Mouse (Mus musculus) hindbrain, embryonic 12.5 days (tissue): ENCODE results near the gene Klf13. TPM values are rescaled to one million over a fixed set of nuclear protein-coding genes. Genes with fewer than 3 reads are reported as not detected.

Experiments
- ATAC-seq: fragments of 200-750 bp; cut with Nextera tagmentation; 2 replicates; pipeline ENCODE4 v1.8.0; 2017; ENCODE audit warnings: moderate TSS enrichment; ENCODE audit not compliant: low FRiP score
- H3K27ac ChIP-seq: fragments of 300-500 bp; sonication (generic); 2 replicates; pipeline ENCODE4 v1.5.1; 2016; ENCODE audit warnings: mild to moderate bottlenecking
- H3K27me3 ChIP-seq: fragments of 300-500 bp; sonication (generic); 2 replicates; pipeline ENCODE4 v1.6.1; 2016; ENCODE audit warnings: mild to moderate bottlenecking
- H3K36me3 ChIP-seq: fragments of 300-500 bp; sonication (generic); 2 replicates; pipeline ENCODE4 v1.6.1; 2016; ENCODE audit warnings: mild to moderate bottlenecking
- H3K4me1 ChIP-seq: fragments of 300-500 bp; sonication (generic); 2 replicates; pipeline ENCODE4 v1.6.1; 2016
- H3K4me2 ChIP-seq: fragments of 300-500 bp; sonication (generic); replicated peaks from 2 replicates; pipeline ENCODE4 v1.6.1; 2016; ENCODE audit warnings: mild to moderate bottlenecking
- H3K4me3 ChIP-seq: fragments of 300-500 bp; sonication (generic); 2 replicates; pipeline ENCODE4 v1.5.1; 2016; ENCODE audit warnings: mild to moderate bottlenecking
- H3K9ac ChIP-seq: fragments of 300-500 bp; sonication (generic); 2 replicates; pipeline ENCODE4 v1.6.1; 2016; ENCODE audit warnings: mild to moderate bottlenecking, moderate library complexity
- H3K9me3 ChIP-seq: fragments of 300-500 bp; sonication (generic); replicated peaks from 2 replicates; pipeline ENCODE4 v1.6.1; 2016; ENCODE audit warnings: mild to moderate bottlenecking
- WGBS: fragments of 180-500 bp; shearing (Covaris S2); methylation state at CpG from one replicate; pipeline ENCODE4 v1.1.7; 2016; 5-methylcytosine and 5-hydroxymethylcytosine counted together
- polyA plus RNA-seq: library from polyadenylated mRNA; unstranded; fragments of >200 nt; fragmentation: Nextera tagmentation; extraction: Ambion mirVana; gene quantifications from 2 replicates; pipeline ENCODE4 v1.2.1, GENCODE M21; 2016

The Klf13 gene
- polyA plus RNA-seq, 1 experiment from 2014 or later = 30.1 TPM

DNA sequence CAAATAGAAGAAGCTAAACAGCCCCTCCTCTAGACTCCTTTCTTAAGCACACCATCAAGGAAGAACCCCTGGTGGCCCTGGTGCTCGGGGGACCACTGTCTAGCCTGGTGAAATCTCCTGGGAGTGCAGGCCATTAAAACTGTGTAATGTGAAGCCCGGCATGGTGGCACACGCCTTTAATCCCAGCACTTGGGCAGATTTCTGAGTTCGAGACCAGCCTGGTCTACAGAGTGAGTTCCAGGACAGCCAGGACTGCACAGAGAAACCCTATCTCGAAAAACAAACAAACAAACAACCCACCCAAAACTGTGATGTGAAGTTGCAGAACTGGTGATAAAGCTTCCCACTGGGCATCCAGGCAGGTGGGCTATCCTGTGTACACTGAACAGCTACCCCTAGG lies 24.9 kb upstream of the Klf13 start:
- no peaks in the 10 kb centered on the region for H3K9me3 ChIP-seq
- H3K4me2 ChIP-seq = no peak overlapping the region
- no peak overlapping the region for H3K4me3 ChIP-seq
- H3K4me1 ChIP-seq = peaks cover 14% of the 10 kb centered on the region
- no peaks in the 10 kb centered on the region for H3K36me3 ChIP-seq
- no peak for ATAC-seq
- 65% methylated on average over 5 of the region's 5 CpGs for WGBS
- no peaks in the 10 kb centered on the region for H3K27me3 ChIP-seq
- no peak overlapping the region for H3K27ac ChIP-seq
- H3K9ac ChIP-seq = no peak overlapping the region

DNA sequence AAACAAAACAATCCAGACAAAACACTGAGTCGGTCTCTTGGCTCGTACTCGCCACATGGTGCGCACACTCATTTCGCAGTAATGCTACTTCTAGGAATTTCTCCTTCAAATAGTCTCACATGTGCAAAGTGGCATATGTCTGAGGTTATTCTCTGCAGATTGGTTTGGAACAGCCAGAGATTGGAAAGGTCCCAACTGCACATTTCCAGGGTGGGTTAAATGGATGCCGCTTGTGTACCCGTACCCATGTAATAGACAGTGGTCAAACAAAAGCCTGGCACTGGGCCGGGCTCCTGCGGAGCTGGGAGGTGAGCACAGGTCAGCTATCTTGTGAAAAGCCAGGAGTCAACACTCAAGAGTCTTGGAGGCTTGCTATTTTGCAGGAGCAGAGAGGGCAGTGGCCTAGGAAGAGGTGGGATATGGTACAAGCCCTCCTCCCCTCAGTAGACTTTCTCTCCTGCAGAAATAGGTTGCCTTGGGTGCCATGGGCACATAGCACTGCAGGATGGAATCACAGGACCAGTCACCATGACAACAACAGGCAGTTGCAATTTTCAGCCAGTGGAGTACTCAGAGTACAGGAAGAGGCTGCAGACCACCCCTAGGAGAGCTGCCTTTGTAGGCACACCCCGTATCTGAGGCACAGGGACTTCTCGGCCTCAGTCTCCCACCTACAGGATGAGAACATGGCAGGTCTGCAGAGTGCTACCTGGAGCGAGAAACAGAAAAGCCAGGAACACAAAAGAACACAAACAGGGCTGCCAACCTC lies 19.3 kb upstream of the Klf13 start:
- Histone ChIP-seq H3K27me3 (no peaks in the 10 kb centered on the region; the same call in 1 of the 2 replicates), H3K36me3 (no peaks in the 10 kb centered on the region), H3K27ac (peak overlapping the region; percentile 95), H3K9me3 (no peaks in the 10 kb centered on the region), H3K4me1 (peaks cover 40% of the 10 kb centered on the region), H3K4me3 (no peak overlapping the region), H3K9ac (no peak overlapping the region), H3K4me2 (peak overlapping the region; percentile 18; the same call in 1 of the 2 replicates)
- WGBS = 55% methylated on average over 12 of the region's 12 CpGs
- ATAC-seq = no peak

DNA sequence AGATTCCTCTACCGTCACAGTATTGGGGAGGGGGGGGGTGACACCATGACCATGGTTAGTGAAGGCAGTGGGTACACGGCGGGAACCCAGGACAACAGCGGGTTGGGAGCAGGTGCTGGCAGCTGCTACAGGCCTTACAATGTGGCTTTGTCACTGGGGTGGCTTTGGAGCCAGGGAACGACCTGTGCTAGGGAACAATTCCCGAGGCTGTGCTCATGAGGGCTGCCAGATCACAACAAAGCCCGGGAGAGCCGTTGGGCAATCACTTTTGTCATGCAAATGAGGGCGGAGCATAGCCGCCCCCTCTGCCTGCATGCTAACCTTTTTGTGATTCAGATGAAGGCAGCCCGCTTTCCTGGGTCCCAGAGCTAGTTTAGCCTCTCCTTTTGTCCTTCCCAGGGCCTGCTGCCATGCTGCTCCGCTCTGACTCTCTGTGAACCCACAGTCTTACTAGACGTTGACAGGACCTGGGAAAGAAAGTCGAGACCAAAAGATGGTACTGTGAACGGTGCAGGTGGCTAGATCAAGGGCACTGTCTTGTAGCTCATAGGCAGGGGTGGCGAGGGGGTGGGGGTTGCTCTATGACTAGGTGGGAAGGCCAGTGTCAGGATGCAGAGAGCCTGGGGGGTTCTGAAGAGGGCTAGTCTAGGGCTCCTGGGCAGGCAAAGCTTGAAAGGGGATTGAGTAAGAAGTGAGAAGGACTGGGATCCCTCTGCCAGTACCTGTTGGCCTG lies 18.4 kb upstream of the Klf13 start:
- Histone ChIP-seq H3K27ac (peak overlapping the region; percentile 95), H3K9ac (no peak overlapping the region), H3K4me3 (no peak overlapping the region), H3K9me3 (no peaks in the 10 kb centered on the region), H3K36me3 (no peaks in the 10 kb centered on the region), H3K4me2 (peak overlapping the region; percentile 18; the same call in 1 of the 2 replicates), H3K4me1 (peaks cover 47% of the 10 kb centered on the region), H3K27me3 (no peaks in the 10 kb centered on the region; the same call in 1 of the 2 replicates)
- WGBS = 9% methylated on average over 16 of the region's 16 CpGs
- ATAC-seq = peak; percentile 93

DNA sequence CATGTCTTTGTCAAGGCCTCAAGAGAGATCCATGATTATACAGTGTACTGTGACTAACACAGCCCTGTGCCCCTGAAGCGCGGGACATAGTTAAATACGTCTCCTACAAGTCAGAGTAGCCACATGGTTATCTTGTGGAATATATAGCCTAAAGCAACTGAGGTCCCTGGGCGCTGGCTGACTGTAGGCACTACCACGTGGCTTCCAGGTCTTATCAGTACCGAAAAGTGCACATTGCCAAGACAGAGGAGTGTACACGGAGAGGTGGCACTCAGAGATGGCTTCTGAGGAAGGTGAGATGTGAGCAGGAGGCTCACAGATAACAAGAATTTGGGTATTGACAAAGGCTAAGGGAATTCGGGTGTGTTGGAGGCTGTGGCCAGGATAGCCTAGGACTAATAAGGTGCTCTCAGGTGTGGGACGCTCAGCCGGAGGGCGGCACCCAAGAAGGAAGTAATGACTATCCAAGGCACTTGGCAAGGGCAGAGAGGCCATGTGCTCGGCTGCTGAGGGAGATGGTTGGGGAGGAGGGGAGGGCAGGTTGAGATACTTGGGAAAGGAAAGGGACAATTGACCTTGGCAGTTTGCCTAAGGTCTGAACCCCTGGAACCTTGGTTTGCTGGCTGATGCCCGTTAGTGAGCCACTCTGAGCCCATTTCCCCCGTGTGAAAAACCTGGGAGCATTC lies 17.6 kb upstream of the Klf13 start:
- WGBS = 63% methylated on average over 14 of the region's 14 CpGs
- Histone ChIP-seq H3K36me3 (no peaks in the 10 kb centered on the region), H3K4me2 (no peak overlapping the region), H3K27ac (peak overlapping the region; percentile 95), H3K27me3 (no peaks in the 10 kb centered on the region; the same call in 1 of the 2 replicates), H3K9me3 (no peaks in the 10 kb centered on the region), H3K4me1 (peaks cover 56% of the 10 kb centered on the region), H3K9ac (no peak overlapping the region), H3K4me3 (no peak overlapping the region)
- peak; percentile 14; the same call in 1 of the 2 replicates for ATAC-seq

DNA sequence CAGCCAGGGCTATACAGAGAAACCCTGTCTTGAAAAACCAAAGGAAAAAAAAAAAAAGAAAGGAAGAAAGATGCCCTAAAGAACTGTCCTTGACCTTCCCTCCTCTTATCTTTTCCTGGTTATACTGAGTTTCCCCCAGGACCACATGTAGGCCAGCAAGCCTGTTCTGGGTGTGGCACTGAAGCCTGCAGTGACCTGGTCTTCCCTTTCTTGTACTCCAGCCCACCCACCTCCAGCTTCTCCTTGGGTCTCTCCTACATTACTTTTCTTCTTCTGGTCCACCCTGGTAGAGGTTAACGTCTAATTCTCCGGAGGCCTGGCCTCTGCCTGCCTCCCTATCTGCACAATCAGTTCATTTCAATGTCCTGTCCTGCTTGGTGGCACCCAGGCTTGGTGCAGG lies 16.7 kb upstream of the Klf13 start:
- Histone ChIP-seq H3K27ac (no peak overlapping the region), H3K4me1 (peaks cover 59% of the 10 kb centered on the region)
- 80% methylated on average over 2 of the region's 2 CpGs for WGBS

DNA sequence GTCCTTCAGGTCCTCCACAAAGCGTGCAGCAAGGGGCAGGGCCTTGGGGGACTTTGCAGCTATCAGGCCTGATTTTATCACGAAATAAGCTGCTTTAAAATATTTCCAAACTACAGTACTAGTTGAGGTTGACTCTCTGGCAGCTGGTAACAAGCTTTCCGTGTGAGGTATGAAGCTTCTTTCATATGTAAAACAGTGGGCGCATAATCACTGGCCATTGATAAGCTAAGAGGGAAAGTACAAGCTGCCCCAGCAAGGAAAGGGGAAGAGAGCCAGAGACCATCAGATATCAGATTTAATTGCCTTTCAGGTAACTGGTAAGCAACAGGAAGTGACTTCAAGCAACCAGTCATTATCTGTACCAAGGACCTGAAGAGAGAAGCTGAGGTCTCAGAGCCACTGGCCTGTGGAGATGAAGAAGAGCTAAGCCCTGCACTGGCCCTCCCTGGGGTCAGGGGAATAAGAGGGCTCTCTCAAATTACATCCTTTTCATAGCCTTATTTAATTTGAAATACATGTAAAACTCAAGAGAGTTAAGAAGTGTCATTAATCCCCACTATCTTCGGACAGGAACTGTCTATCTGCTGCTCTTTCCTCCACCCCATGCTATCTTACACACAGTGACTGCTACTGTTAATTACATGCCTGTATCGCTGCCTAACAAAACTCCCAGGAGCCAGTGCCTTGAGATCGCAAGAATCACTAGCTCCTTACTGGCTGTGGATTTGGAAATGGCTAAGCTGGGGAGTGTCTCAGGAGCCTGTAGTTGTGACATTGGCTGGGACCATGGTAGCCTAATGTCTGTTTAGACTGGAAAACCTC lies 13.6 kb upstream of the Klf13 start:
- Histone ChIP-seq H3K4me3 (no peak overlapping the region), H3K4me1 (peaks cover 38% of the 10 kb centered on the region), H3K9ac (no peak overlapping the region), H3K27ac (no peak overlapping the region), H3K36me3 (no peaks in the 10 kb centered on the region), H3K27me3 (no peaks in the 10 kb centered on the region; the same call in 1 of the 2 replicates), H3K4me2 (no peak overlapping the region), H3K9me3 (no peaks in the 10 kb centered on the region)
- WGBS = 50% methylated on average over 7 of the region's 7 CpGs
- no peak for ATAC-seq

More for the DNA sequence above, 16.7 kb upstream of the Klf13 start:
- no peak overlapping the region for H3K4me2 ChIP-seq
- no peaks in the 10 kb centered on the region for H3K36me3 ChIP-seq
- ATAC-seq = no peak
- no peaks in the 10 kb centered on the region for H3K9me3 ChIP-seq
- H3K4me3 ChIP-seq = no peak overlapping the region
- no peaks in the 10 kb centered on the region; the same call in 1 of the 2 replicates for H3K27me3 ChIP-seq
- H3K9ac ChIP-seq = no peak overlapping the region

DNA sequence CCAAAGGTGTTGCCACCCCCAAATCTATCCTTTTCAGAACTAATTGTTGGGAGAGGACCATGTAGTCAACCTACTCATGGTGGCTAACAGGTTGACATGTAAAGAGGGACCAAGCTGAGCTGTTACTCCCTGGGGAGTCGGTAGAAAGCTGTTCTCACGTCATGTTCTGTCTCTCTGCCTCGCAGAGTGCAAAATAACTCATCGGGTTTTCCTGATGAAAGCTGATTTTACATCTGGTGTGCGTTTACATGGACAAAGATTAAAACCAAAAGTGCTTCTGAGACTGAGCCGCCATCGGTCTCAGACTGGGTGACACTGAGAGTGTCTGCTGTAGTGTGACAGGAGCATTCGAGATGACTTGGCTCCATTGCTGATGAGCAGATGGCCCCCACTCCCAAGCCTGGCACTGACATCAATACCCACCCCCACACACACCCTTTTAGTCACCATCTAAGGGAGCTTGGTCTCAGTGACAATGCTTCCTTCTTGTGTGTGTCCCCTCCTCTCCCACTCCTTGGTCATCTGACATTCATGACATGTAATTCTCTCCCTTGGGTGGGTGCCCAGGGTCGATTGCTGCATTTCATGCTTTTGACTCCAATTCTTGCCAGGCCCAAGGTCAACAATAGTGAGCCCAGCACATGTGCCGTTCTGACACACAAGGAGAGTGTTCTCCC lies 12.4 kb upstream of the Klf13 start:
- Histone ChIP-seq H3K9me3 (no peaks in the 10 kb centered on the region), H3K4me1 (peaks cover 26% of the 10 kb centered on the region), H3K27ac (no peak overlapping the region), H3K27me3 (no peaks in the 10 kb centered on the region; the same call in 1 of the 2 replicates), H3K9ac (no peak overlapping the region), H3K4me2 (no peak overlapping the region), H3K4me3 (no peak overlapping the region), H3K36me3 (no peaks in the 10 kb centered on the region)
- ATAC-seq = peak; percentile 52; the same call in 1 of the 2 replicates
- WGBS = 66% methylated on average over 10 of the region's 10 CpGs

DNA sequence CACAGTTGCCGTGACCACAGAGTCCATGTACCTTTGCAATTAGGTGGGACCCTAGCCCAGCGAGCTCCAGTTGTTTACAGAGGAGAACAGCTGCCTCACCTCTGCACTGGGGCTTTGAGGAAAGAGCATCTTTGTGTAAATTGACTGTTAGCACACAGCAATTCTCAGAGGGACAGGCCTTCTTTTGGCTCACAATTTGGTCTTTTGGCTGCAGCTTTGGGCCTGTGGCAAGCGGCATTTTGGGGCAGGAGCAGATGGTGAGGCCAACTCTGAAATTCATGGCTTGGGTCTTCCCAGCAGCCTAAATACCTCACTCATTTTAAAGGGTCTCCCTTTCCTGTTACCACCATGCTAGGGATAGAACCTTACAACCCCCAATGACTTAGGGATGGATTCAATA lies 10.5 kb upstream of the Klf13 start:
- Histone ChIP-seq H3K9ac (no peak overlapping the region), H3K9me3 (no peaks in the 10 kb centered on the region), H3K27ac (no peak overlapping the region), H3K36me3 (no peaks in the 10 kb centered on the region), H3K27me3 (no peaks in the 10 kb centered on the region), H3K4me2 (no peak overlapping the region), H3K4me3 (no peak overlapping the region), H3K4me1 (peaks cover 19% of the 10 kb centered on the region)
- 77% methylated on average over 3 of the region's 3 CpGs for WGBS
- ATAC-seq = no peak

DNA sequence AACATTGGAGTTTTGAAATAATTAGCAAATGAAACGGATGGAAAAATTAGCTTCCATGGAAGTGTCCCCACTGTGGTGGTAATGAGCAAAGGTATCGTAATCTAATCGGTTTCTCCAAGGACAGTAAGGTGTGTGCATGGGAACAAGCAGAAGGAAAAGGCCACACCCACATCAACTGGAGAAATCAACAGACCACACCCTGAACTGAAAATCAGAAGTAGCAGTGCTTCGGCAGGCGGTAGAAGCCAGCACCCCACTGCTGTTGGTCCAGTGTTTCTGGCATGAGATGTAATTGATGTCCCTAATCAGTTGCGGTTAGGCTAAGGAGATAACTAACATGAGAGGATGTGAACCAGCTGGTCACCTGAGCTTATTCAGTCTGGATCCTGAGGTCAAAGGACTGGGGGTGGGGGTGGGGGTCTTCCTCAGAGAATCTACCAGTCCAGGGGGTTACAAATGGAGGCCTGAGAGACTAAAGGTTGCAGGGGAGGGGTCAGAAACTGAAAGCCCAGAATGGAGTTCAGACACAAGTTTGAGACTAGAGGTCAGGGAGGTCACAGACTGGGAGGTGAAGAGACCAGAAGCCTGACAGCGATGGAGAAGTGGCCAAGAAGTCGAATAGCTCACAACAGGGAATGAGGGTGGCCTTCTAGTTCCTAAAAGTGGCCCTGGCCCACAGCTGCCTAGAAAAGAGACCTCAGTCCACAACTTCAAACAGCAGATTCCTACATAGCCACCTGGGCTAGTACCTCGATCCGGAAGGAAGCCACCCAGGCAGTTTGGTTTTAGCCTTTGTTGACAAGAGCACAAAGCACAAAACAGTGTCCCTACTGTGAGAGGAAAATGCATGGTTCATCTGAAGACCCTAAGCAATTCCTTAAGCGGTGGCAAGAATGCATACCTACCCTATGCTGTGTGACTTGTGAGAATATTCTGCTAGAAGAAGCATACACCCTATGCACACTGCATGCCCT lies 9.1 kb upstream of the Klf13 start:
- Histone ChIP-seq H3K4me2 (no peak overlapping the region), H3K27me3 (no peaks in the 10 kb centered on the region), H3K9ac (no peak overlapping the region), H3K4me1 (peaks cover 18% of the 10 kb centered on the region), H3K9me3 (no peaks in the 10 kb centered on the region), H3K36me3 (no peaks in the 10 kb centered on the region), H3K4me3 (no peak overlapping the region), H3K27ac (no peak overlapping the region)
- 51% methylated on average over 11 of the region's 11 CpGs for WGBS
- ATAC-seq = no peak

DNA sequence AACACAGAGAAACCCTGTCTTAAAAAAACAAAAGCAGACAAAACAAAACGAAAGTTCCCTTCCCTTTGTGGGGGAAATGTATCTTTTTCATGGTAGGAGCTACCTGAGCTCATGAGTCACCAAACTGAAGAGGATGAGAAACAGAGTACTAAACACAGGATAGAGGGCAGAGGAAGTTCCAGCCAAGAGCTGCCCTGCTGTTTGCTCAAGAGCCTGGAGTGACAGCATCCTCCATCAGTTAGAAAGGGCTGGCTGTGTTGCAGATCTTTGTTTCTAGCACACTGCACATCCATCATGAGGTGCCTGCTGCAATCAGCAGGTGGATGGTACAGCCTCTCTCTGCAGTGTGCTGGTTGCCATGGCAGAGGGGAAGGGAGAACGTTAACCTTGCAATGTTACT lies 5.2 kb upstream of the Klf13 start:
- H3K27me3 ChIP-seq = no peaks in the 10 kb centered on the region
- no peak overlapping the region for H3K4me3 ChIP-seq
- no peak overlapping the region for H3K27ac ChIP-seq
- 34% methylated on average over 2 of the region's 2 CpGs for WGBS
- no peaks in the 10 kb centered on the region for H3K36me3 ChIP-seq
- 0 out of 2 replicates have a peak overlapping the region, but pooled peaks have one; percentile 10 for H3K9ac ChIP-seq
- H3K9me3 ChIP-seq = no peaks in the 10 kb centered on the region
- no peak for ATAC-seq
- H3K4me1 ChIP-seq = peaks cover 7% of the 10 kb centered on the region; the same call in 1 of the 2 replicates
- no peak overlapping the region for H3K4me2 ChIP-seq
